Mouse (Mus musculus): ENCODE results near the gene Gp5.

- TF ChIP-seq CTCF (IDR thresholded peaks at IDR 0.05): no peak
- TF ChIP-seq EP300 (IDR thresholded peaks at IDR 0.05): no peak
These were observed 20.1 kb downstream of the Gp5 start for GRCm38 (mm10) chr16:30290436-30290835.

All from lung, postnatal 0 days (tissue).